Mouse (Mus musculus): Measurements from ENCODE around the gene Elmo1. TPM values are rescaled to one million over a fixed set of nuclear protein-coding genes. Genes with fewer than 3 reads are reported as not detected.

Elmo1 gene
- total and polyA plus RNA-seq, 3 experiments = 0.16 to 5.3 TPM; not detected in 1

- no peaks in the 10 kb centered on the region for H3K9me3 ChIP-seq (replicated peaks)
- H3K36me3 ChIP-seq (replicated peaks) = no peaks in the 10 kb centered on the region
- no peak overlapping the region for H3K4me3 ChIP-seq (ENCODE audit: low read depth, low read length)
- TF ChIP-seq TAL1 (conservative IDR thresholded peaks at IDR 0.05; ENCODE audit: low read depth, low read length) (no peak), GATA1 (IDR thresholded peaks at IDR 0.05; ENCODE audit: borderline replicate concordance, low read length) (no peak), GATA2 (IDR thresholded peaks at IDR 0.05; ENCODE audit: borderline replicate concordance, low read depth, low read length) (no peak), POLR2AphosphoS5 (IDR thresholded peaks at IDR 0.05; ENCODE audit: insufficient replicate concordance, low read depth, low read length) (no peak)
- ATAC-seq (ENCODE audit: extremely low read depth, insufficient number of reproducible peaks, low FRiP score, poor library complexity, severe bottlenecking) (no peak), DNase-seq (ENCODE audit: low spot score) (no peak)
- H3K27me3 ChIP-seq (ENCODE audit: insufficient read depth, low read length) = no peaks in the 10 kb centered on the region
- H3K4me1 ChIP-seq (ENCODE audit: insufficient read depth, low read depth, low read length) = no peaks in the 10 kb centered on the region
Measured at GRCm38 (mm10) chr13:20138466-20138865, 48.1 kb downstream of the Elmo1 start.

- Histone ChIP-seq H3K4me1 (ENCODE audit: insufficient read depth, low read depth, low read length) (no peaks in the 10 kb centered on the region), H3K36me3 (replicated peaks) (no peaks in the 10 kb centered on the region), H3K27me3 (ENCODE audit: insufficient read depth, low read length) (no peaks in the 10 kb centered on the region), H3K9me3 (replicated peaks) (no peaks in the 10 kb centered on the region), H3K4me3 (ENCODE audit: low read depth, low read length) (no peak overlapping the region)
- TF ChIP-seq GATA2 (IDR thresholded peaks at IDR 0.05; ENCODE audit: borderline replicate concordance, low read depth, low read length) (no peak), POLR2AphosphoS5 (IDR thresholded peaks at IDR 0.05; ENCODE audit: insufficient replicate concordance, low read depth, low read length) (no peak), TAL1 (conservative IDR thresholded peaks at IDR 0.05; ENCODE audit: low read depth, low read length) (no peak), CTCF (IDR thresholded peaks at IDR 0.05; ENCODE audit: low read depth, low read length) (no peak), GATA1 (IDR thresholded peaks at IDR 0.05; ENCODE audit: borderline replicate concordance, low read length) (no peak)
- DNase-seq (ENCODE audit: low spot score) (no peak), ATAC-seq (ENCODE audit: extremely low read depth, insufficient number of reproducible peaks, low FRiP score, poor library complexity, severe bottlenecking) (no peak)
Measured at GRCm38 (mm10) chr13:20139060-20139459, 48.7 kb downstream of the Elmo1 start.

GRCm38 (mm10) chr13:20139825-20140665, 49.6 kb downstream of the Elmo1 start:
- DNase-seq (ENCODE audit: low spot score) = no peak
- Histone ChIP-seq H3K9me3 (replicated peaks) (no peaks in the 10 kb centered on the region), H3K4me1 (ENCODE audit: insufficient read depth, low read depth, low read length) (no peaks in the 10 kb centered on the region), H3K36me3 (replicated peaks) (no peaks in the 10 kb centered on the region), H3K4me3 (ENCODE audit: low read depth, low read length) (no peak overlapping the region), H3K27me3 (ENCODE audit: insufficient read depth, low read length) (no peaks in the 10 kb centered on the region)
- no peak for ATAC-seq (ENCODE audit: extremely low read depth, insufficient number of reproducible peaks, low FRiP score, poor library complexity, severe bottlenecking)
- TF ChIP-seq GATA1 (IDR thresholded peaks at IDR 0.05; ENCODE audit: borderline replicate concordance, low read length) (no peak), CTCF (IDR thresholded peaks at IDR 0.05; ENCODE audit: low read depth, low read length) (no peak), GATA2 (IDR thresholded peaks at IDR 0.05; ENCODE audit: borderline replicate concordance, low read depth, low read length) (no peak), TAL1 (conservative IDR thresholded peaks at IDR 0.05; ENCODE audit: low read depth, low read length) (no peak), POLR2AphosphoS5 (IDR thresholded peaks at IDR 0.05; ENCODE audit: insufficient replicate concordance, low read depth, low read length) (no peak)

GRCm38 (mm10) chr13:20142637-20143036, 52.2 kb downstream of the Elmo1 start:
- Histone ChIP-seq H3K9me3 (replicated peaks) (no peaks in the 10 kb centered on the region), H3K4me1 (ENCODE audit: insufficient read depth, low read depth, low read length) (no peaks in the 10 kb centered on the region), H3K4me3 (ENCODE audit: low read depth, low read length) (no peak overlapping the region), H3K36me3 (replicated peaks) (no peaks in the 10 kb centered on the region), H3K27me3 (ENCODE audit: insufficient read depth, low read length) (no peaks in the 10 kb centered on the region)
- TF ChIP-seq POLR2AphosphoS5 (IDR thresholded peaks at IDR 0.05; ENCODE audit: insufficient replicate concordance, low read depth, low read length) (no peak), GATA1 (IDR thresholded peaks at IDR 0.05; ENCODE audit: borderline replicate concordance, low read length) (no peak), CTCF (IDR thresholded peaks at IDR 0.05; ENCODE audit: low read depth, low read length) (no peak), TAL1 (conservative IDR thresholded peaks at IDR 0.05; ENCODE audit: low read depth, low read length) (no peak), GATA2 (IDR thresholded peaks at IDR 0.05; ENCODE audit: borderline replicate concordance, low read depth, low read length) (no peak)
- ATAC-seq (ENCODE audit: extremely low read depth, insufficient number of reproducible peaks, low FRiP score, poor library complexity, severe bottlenecking) (no peak), DNase-seq (ENCODE audit: low spot score) (no peak)

- Histone ChIP-seq H3K36me3 (replicated peaks) (no peaks in the 10 kb centered on the region), H3K4me1 (ENCODE audit: insufficient read depth, low read depth, low read length) (no peaks in the 10 kb centered on the region), H3K9me3 (replicated peaks) (no peaks in the 10 kb centered on the region), H3K4me3 (ENCODE audit: low read depth, low read length) (no peak overlapping the region), H3K27me3 (ENCODE audit: insufficient read depth, low read length) (no peaks in the 10 kb centered on the region)
- TF ChIP-seq POLR2AphosphoS5 (IDR thresholded peaks at IDR 0.05; ENCODE audit: insufficient replicate concordance, low read depth, low read length) (no peak), GATA2 (IDR thresholded peaks at IDR 0.05; ENCODE audit: borderline replicate concordance, low read depth, low read length) (no peak), GATA1 (IDR thresholded peaks at IDR 0.05; ENCODE audit: borderline replicate concordance, low read length) (no peak), TAL1 (conservative IDR thresholded peaks at IDR 0.05; ENCODE audit: low read depth, low read length) (no peak)
- ATAC-seq (ENCODE audit: extremely low read depth, insufficient number of reproducible peaks, low FRiP score, poor library complexity, severe bottlenecking) = no peak
- no peak for DNase-seq (ENCODE audit: low spot score)
Measured at GRCm38 (mm10) chr13:20146848-20147247, 56.5 kb downstream of the Elmo1 start.

GRCm38 (mm10) chr13:20147736-20148135, 57.3 kb downstream of the Elmo1 start:
- DNase-seq (ENCODE audit: low spot score) (no peak), ATAC-seq (ENCODE audit: extremely low read depth, insufficient number of reproducible peaks, low FRiP score, poor library complexity, severe bottlenecking) (no peak)
- Histone ChIP-seq H3K36me3 (replicated peaks) (no peaks in the 10 kb centered on the region), H3K27me3 (ENCODE audit: insufficient read depth, low read length) (no peaks in the 10 kb centered on the region), H3K4me1 (ENCODE audit: insufficient read depth, low read depth, low read length) (no peaks in the 10 kb centered on the region), H3K4me3 (ENCODE audit: low read depth, low read length) (no peak overlapping the region), H3K9me3 (replicated peaks) (no peaks in the 10 kb centered on the region)
- no peak for TF ChIP-seq TAL1 (conservative IDR thresholded peaks at IDR 0.05; ENCODE audit: low read depth, low read length)
- TF ChIP-seq POLR2AphosphoS5 (IDR thresholded peaks at IDR 0.05; ENCODE audit: insufficient replicate concordance, low read depth, low read length) = no peak
- no peak for TF ChIP-seq CTCF (IDR thresholded peaks at IDR 0.05; ENCODE audit: low read depth, low read length)
- no peak for TF ChIP-seq GATA1 (IDR thresholded peaks at IDR 0.05; ENCODE audit: borderline replicate concordance, low read length)
- TF ChIP-seq GATA2 (IDR thresholded peaks at IDR 0.05; ENCODE audit: borderline replicate concordance, low read depth, low read length) = no peak
